Mouse (Mus musculus) testis, adult 2 months (tissue): ENCODE data around the gene Mvb12b. TPM values are rescaled to one million over a fixed set of nuclear protein-coding genes. Genes with fewer than 3 reads are reported as not detected.

Experiments used
- H3K27ac ChIP-seq: fragments of 200-500 bp; 2 replicates; pipeline ENCODE4 v1.5.1; 2012; ENCODE audit warnings: low read depth, low read length; ENCODE audit not compliant: control insufficient read depth, insufficient read depth
- H3K27me3 ChIP-seq: fragments of 200-500 bp; 2 replicates; pipeline ENCODE4 v1.6.1; 2012; ENCODE audit warnings: mild to moderate bottlenecking, low read length, moderate library complexity; ENCODE audit not compliant: control insufficient read depth, insufficient read depth
- H3K36me3 ChIP-seq: fragments of 200-500 bp; 2 replicates; pipeline ENCODE4 v1.6.1; 2012; ENCODE audit warnings: mild to moderate bottlenecking, low read length; ENCODE audit not compliant: control insufficient read depth, insufficient read depth
- H3K4me1 ChIP-seq: fragments of 200-500 bp; 2 replicates; pipeline ENCODE4 v1.6.1; 2012; ENCODE audit warnings: low read length; ENCODE audit not compliant: control insufficient read depth, insufficient read depth
- H3K4me3 ChIP-seq: fragments of 200-500 bp; 2 replicates; pipeline ENCODE4 v1.5.1; 2012; ENCODE audit warnings: low read depth, mild to moderate bottlenecking, low read length, moderate library complexity, mixed read lengths; ENCODE audit not compliant: control insufficient read depth
- CTCF ChIP-seq: fragments of 200-500 bp; IDR thresholded peaks from 2 replicates; pipeline ENCODE4 v1.5.1; 2012; ENCODE audit warnings: low read depth, mild to moderate bottlenecking, inconsistent platforms, low read length, moderate library complexity; ENCODE audit not compliant: control insufficient read depth, insufficient read depth, insufficient replicate concordance
- POLR2A ChIP-seq: fragments of 200-500 bp; IDR thresholded peaks from 2 replicates; pipeline ENCODE4 v1.6.1; 2012; ENCODE audit warnings: low read depth, mild to moderate bottlenecking, inconsistent platforms, low read length, moderate library complexity; ENCODE audit not compliant: control insufficient read depth
- polyA plus RNA-seq: library from polyadenylated mRNA; depleted of rRNA; stranded (reverse); fragments of >200 nt; gene quantifications from 2 replicates; pipeline ENCODE4 v1.2.3, GENCODE M21; 2012

The Mvb12b gene
- polyA plus RNA-seq, 1 experiment, result 2.0 TPM

DNA sequence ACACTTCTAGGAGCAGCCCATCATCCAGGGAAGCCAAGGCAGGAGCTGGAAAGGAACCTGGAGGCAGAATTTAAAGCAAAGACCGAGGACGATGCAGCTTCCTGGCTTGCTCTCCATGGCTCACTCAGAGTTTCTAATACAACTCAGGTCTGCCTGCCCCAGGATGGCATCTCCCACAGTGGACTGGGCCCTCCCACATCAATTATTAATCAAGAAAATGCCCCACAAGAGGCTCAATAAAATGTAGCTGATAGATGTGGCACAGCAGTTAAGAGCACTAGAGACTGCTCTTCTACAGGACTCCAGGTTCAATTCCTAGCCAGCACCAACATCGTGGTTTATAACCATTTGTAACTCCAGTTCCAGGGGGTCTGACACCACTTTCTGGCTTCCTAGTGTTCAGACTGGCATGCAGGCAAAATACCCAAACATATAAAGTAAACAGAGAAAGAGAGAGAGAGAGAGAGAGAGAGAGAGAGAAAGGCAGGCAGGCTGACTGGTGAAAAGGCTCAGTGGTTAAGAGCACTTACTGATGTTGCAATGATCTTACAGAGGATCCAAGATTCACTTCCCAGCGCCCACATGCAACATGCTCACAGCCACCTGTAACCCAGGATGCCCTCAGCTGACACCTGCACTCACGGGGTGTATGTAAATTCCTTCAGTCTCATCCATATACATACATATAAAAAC lies 18.6 kb downstream of the Mvb12b start:
- H3K36me3 ChIP-seq, result no peaks in the 10 kb centered on the region
- no peak overlapping the region for H3K4me3 ChIP-seq
- peaks cover 3% of the 10 kb centered on the region; the same call in 1 of the 2 replicates for H3K4me1 ChIP-seq
- no peak overlapping the region for H3K27ac ChIP-seq
- TF ChIP-seq POLR2A (no peak), CTCF (no peak)
- H3K27me3 ChIP-seq, result no peaks in the 10 kb centered on the region

DNA sequence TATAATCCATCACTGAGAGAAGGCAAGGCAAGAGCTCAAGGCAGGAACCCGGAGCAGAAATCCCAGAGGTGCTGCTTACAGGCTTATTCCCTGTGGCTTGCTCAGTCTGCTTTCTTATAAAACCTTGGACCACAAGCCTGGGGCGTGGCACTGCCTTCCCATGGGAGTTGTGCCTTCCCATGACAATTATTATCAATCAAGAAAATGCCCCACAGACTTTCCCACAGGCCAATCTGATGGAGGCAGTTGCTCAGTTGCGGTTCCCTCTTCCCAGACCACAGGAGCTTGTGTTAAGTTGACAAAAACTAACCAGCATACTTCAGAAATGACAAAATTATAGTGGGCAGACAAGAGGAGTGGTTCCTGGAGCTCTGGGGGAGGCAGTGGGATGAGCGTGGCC lies 19.4 kb downstream of the Mvb12b start:
- peaks cover 3% of the 10 kb centered on the region; the same call in 1 of the 2 replicates for H3K4me1 ChIP-seq
- H3K27ac ChIP-seq, result no peak overlapping the region
- no peaks in the 10 kb centered on the region for H3K36me3 ChIP-seq
- TF ChIP-seq CTCF (no peak), POLR2A (no peak)
- no peak overlapping the region for H3K4me3 ChIP-seq
- H3K27me3 ChIP-seq, result no peaks in the 10 kb centered on the region

- H3K4me1 ChIP-seq, result no peaks in the 10 kb centered on the region
- TF ChIP-seq CTCF (no peak), POLR2A (no peak)
- no peak overlapping the region for H3K27ac ChIP-seq
- H3K36me3 ChIP-seq, result no peaks in the 10 kb centered on the region
- no peaks in the 10 kb centered on the region for H3K27me3 ChIP-seq
- no peak overlapping the region for H3K4me3 ChIP-seq
These were observed 31.0 kb downstream of the Mvb12b start for GRCm38 (mm10) chr2:33856746-33857145.

DNA sequence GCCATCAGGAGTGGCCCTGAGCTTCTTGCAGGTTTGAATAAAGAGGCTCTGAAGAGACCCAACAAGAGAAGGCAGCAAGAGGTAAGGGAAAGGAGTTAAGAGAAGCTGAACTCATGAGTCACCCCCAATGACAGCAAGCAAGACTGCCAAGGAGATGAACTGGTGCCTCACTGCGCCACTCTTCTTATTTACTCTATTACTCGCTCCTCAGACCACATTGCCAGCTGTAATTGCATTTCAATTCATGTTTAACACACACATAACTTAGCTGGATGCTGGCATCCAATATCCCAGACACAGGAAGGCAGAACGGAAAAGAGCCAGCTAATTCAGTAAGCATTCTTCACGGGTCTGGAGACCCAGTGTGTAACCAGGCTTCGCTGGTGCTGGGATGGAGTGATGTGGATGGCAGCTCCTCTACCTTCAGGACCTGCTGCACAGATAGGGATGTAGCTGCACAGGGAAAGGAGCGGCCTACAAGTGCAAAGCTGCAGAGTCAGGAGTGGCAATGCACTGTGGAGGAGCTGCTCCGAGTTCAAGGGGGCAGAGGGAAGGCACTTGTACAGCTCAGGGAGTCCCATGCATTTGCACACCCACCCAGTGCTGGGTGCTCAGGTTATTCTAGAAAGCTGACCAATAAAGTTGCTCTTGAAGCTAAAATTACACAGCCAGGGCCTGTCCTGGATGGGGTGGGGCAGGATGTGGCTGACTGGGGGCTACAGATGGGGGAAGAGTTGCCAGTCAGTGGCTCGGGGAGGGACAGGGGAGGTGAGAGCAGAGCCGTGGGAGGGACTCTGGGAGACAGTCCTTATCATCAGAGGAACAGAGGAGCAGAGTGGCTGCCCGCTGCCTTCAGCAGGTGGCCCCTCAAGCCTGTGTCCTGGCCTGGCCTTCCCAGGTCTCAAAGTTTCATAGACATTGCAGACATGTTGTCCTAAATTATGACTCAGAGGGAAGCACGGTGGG lies 34.5 kb downstream of the Mvb12b start:
- no peaks in the 10 kb centered on the region for H3K27me3 ChIP-seq
- no peaks in the 10 kb centered on the region for H3K4me1 ChIP-seq
- no peak overlapping the region for H3K27ac ChIP-seq
- TF ChIP-seq CTCF (no peak), POLR2A (no peak)
- no peak overlapping the region for H3K4me3 ChIP-seq
- no peaks in the 10 kb centered on the region for H3K36me3 ChIP-seq

DNA sequence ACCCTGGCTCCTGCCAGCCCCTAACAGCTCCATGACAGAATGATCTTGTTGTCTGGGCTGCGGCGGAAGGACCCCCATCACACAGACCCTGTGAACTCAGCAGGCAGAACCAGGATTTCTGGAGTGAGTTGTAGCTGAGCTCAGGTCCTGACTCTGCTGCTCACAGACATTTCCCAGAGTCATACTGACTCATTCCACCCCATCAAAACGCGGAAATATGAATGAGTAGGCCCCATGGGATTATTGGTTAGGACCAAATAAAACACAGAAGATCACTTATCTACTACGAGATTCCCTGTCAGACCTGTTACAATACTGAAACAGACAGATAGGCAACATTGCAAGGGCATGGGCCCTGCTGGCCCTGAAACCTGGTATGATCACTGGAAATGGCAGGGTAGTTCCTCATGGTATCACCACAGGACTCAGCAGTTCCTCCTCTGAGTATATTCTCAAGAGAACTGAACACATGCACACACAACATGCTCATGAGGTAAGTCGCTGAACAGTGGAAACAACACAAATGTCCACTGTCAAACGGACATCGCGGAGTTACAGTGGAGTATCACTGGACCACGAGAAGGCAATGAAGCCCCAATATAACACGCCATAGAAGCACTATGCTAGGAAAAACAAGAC lies 40.4 kb downstream of the Mvb12b start:
- Histone ChIP-seq H3K36me3 (no peaks in the 10 kb centered on the region), H3K4me1 (no peaks in the 10 kb centered on the region), H3K27ac (no peak overlapping the region), H3K27me3 (no peaks in the 10 kb centered on the region), H3K4me3 (no peak overlapping the region)
- TF ChIP-seq CTCF (no peak), POLR2A (no peak)

DNA sequence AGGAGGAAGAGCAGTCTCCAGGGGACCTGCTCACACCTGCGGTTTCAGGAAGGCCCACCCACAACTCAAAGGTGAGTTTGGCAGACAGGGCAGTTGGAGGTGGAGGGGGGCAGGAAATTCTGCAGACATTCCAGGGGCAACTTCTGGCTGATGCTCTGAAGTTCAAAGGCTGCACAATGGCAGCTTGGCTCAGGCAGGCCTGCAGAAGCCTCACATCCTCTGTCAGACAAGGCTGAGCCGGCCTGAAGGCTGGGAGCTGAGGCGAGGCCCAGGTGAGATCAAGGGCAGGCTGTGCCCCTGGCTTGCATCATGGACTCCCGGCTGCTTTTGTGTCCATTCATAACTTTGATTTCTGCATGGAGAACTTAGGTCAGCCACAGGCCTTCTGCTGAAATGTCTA lies 41.1 kb downstream of the Mvb12b start:
- no peak overlapping the region for H3K4me3 ChIP-seq
- H3K27ac ChIP-seq, result no peak overlapping the region
- H3K27me3 ChIP-seq, result no peaks in the 10 kb centered on the region
- TF ChIP-seq CTCF (no peak), POLR2A (no peak)
- no peaks in the 10 kb centered on the region for H3K4me1 ChIP-seq
- H3K36me3 ChIP-seq, result no peaks in the 10 kb centered on the region

DNA sequence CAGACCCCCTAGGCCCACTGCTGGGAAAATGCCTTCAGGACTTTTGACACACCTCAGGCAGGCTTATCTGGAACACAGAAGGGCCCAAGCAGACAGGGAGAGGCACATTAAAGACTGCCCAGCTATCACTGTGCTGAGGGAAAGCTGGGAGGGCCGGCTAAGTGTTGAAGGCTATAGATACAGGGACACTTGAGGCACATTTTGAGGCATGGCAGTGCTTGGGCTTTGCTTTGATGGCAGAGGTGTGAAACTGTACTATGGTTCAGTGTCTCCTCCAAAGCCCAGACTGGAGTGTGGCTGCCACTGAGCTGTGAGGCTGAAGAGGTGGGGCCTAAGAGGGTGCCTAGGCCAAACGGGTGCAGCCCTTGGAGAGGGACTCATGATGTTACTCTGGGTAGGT lies 44.1 kb downstream of the Mvb12b start:
- no peak overlapping the region for H3K4me3 ChIP-seq
- TF ChIP-seq POLR2A, result no peak
- no peak for TF ChIP-seq CTCF
- H3K27me3 ChIP-seq, result no peaks in the 10 kb centered on the region
- H3K4me1 ChIP-seq, result no peaks in the 10 kb centered on the region
- H3K27ac ChIP-seq, result no peak overlapping the region
- no peaks in the 10 kb centered on the region for H3K36me3 ChIP-seq
